Mouse (Mus musculus) left cerebral cortex, postnatal 14 days (tissue): Measurements from ENCODE around the gene Itga1. TPM values are rescaled to one million over a fixed set of nuclear protein-coding genes. Genes with fewer than 3 reads are reported as not detected.

Experiments
- DNase-seq, 2 experiments: peaks; one replicate each; pipeline ENCODE4 v3.0.0; 2021 to 2022; ENCODE audit warnings: low spot score in 2 of 2, mixed read lengths in 1 of 2
- intact Hi-C: fragments of 180-260 bp; cut with DNase I; formaldehyde crosslinking; loops from one replicate; pipeline ENCODE4 v1.15.1; 2025
- total RNA-seq, 2 experiments: library from RNA; stranded (reverse); gene quantifications; 2 replicates each; pipeline ENCODE4 v1.2.3; 2021

Itga1 gene
- total RNA-seq, 2 experiments from 2014 or later: 11.2 to 14.5 TPM

DNA sequence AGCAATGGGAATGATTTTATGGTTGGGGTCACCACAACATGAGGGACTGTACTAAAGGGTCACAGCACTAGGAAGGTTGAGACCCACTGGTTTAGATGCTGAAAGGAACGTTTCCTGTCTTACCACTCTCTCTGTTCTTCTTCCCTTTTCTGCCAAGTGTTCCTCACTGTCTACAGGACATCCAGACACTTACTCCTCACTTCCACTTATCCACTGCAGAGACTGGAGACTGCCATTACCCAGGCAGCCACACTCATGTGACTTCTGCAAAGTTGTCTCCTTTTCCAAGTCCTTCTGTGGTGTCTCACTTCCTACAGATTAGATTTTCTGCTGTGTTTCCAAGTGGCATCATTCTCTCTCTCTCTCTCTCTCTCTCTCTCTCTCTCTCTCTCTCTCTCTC, 177.0 kb downstream of the Itga1 start:
- no peak for DNase-seq
- intact Hi-C loops: no loop called here

DNA sequence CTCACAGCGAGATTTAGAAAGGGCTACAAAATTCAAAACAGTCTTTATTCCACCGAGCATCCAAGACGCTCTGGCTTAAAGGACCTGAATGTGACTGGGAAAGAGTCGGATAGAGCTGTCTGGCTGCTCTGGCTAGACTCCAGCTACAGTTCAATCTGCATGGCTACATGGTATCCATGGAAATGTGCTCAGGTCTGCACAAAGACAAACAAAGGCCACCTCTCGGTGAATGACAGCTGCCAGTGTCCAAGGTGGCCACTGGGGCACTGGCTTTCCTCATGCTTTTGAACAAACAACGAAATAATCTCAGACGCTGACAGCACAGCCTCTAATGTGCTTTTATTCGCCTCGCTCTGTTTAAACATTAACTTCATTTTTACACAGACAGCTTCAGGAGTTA, 178.4 kb downstream of the Itga1 start:
- intact Hi-C loops: no loop called here
- DNase-seq: no peak

DNA sequence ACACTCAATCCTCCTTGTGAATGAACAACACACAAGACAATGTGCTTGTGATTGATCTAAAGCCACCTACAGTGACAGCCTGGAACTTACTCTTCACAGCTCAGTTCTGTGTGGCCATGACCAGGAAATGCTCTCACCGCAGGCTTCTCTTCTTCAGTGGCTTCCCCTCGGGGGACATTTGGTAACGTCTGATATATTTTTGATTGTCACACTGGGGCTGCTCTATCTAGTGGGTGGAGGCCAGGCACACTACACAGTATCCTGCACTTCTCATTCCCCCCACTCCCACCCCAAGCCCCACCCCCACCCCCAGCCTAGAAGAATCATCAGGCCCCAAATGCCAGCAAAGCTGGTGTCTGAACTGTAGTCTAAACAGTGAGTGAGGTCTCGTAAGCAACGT, 186.0 kb downstream of the Itga1 start:
- intact Hi-C loops: no loop called here
- no peak for DNase-seq

DNA sequence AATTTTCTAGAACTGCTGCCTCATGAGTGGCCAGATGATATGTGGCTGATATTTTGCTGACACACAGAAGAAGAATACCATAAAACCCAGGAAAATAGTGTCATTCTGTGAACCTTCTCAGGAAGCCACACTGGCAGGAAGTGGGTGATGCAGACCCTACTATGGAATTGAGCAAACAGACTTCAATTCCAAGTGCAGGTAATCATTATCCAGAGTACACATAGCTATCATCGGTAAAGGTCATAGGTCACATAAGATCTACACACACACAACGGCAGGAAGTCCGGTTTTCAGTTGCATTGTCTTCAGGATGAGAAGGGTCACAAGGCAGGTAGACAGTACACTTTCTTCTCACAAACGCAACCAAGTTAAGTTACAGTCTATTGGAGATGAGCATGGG, 186.8 kb downstream of the Itga1 start:
- intact Hi-C loops: no loop called here
- DNase-seq: no peak

DNA sequence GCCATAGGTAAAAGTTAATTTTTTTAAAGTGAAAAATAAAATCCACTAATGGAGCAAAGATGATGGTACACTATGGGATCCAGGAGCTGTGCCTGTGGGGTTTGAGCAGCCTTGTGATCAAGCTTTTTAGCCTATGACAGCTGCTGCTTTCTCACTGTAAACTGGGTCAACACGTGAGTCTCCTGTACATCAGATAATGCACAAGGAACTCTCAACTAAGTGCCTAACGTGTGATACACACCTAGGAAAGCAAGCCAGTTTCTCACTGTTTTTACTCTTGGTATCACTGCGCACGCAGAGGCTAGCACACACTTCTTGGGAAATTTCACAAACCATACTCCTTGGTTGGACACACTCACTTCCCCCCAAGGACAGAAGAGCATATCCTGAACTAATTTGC, 187.2 kb downstream of the Itga1 start:
- intact Hi-C loops: no loop called here
- DNase-seq: no peak

DNA sequence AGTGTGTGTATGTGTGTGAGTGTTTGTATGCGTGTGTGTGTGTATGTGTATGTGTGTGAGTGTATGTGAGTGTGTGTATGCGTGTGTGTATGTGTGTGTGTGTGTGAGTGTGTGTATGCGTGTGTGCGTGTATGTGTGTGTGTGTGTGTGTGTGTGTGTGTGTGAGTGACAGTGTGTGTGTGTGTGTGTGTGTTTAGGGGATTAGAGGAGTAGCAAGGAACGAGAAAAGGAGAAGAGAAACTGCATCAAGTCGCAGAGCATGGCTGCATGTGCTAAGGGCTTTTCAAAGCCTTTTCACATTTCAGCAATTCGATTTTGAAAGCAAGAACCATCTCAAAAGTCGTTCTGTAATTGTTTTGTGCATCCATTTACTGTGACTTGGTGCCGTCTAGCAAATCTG, 191.1 kb downstream of the Itga1 start:
- intact Hi-C loops: no loop called here
- DNase-seq: no peak

DNA sequence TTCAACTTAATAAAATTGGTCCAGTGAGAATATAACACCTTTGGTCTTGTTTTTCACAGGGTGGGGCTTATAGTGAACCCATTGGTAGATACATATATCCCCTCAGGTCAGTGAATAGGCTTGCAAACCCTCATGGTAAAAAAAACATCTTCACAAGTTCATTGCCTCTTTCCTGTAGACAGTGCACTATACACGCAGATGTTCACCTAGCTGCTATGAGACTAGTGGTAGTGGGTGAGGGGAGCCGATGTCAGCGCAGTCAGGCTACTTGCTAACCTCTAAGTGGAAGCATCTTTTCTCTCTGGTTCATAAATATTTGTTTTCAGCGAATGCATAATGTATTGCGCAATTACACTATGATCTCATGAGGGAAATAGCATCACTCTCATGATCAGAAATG, 192.2 kb downstream of the Itga1 start:
- DNase-seq: no peak
- intact Hi-C loops: no loop called here

DNA sequence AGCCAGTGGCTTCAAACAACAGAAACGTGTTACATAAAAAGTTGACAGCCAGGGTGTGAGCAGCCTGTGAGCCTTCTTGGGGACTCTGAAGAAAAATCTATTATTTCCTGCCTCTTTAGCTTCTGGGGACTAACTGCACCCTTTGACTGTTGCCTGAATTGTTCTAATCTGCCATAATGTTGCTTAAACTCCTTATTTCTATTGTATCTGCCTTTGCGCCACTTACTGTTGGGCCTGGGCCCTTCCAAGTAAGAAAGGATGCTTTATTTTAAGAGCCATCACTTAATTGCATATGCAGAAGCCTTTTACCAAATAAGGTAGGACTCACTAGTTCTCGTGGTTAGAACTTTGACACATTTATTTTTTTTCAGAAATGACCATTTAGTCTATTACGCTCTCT, 193.9 kb downstream of the Itga1 start:
- no peak for DNase-seq
- intact Hi-C loops: no loop called here

Other genes with a start within 250 kb of the Itga1 start
- under 1 TPM; 0.09 to 0.55 TPM for gene Itga2, start 169.9 kb downstream of the Itga1 start, total RNA-seq
- gene Pelo, start 11.8 kb downstream of the Itga1 start, total RNA-seq: 10 to 100 TPM; 19.3 to 23.5 TPM
- 1 to 10 TPM; 3.7 to 4.1 TPM for gene Gm49395, start within 50 bp of the Itga1 start, total RNA-seq